Mouse (Mus musculus): ENCODE measurements around the gene Tnfrsf21. TPM values are rescaled to one million over a fixed set of nuclear protein-coding genes. Genes with fewer than 3 reads are reported as not detected.

Tnfrsf21 gene
- total RNA-seq (2021): 10 to 100 TPM; 18.4 TPM
- long read RNA-seq, experiment 1, transcript Tnfrsf21-201 (6 exons, 3,627 nt): major isoform, 20 of 25 reads
- long read RNA-seq, experiment 1, partial matches to known transcripts: 3 of 25 reads
- long read RNA-seq, experiment 1, other reads (novel, unspliced or antisense): 1 of 25 reads
- long read RNA-seq, experiment 2, transcript Tnfrsf21-201 (6 exons, 3,627 nt): major isoform, 15 of 20 reads
- long read RNA-seq, experiment 2, partial matches to known transcripts: 4 of 20 reads
- long read RNA-seq, experiment 2, other reads (novel, unspliced or antisense): 1 of 20 reads

DNA sequence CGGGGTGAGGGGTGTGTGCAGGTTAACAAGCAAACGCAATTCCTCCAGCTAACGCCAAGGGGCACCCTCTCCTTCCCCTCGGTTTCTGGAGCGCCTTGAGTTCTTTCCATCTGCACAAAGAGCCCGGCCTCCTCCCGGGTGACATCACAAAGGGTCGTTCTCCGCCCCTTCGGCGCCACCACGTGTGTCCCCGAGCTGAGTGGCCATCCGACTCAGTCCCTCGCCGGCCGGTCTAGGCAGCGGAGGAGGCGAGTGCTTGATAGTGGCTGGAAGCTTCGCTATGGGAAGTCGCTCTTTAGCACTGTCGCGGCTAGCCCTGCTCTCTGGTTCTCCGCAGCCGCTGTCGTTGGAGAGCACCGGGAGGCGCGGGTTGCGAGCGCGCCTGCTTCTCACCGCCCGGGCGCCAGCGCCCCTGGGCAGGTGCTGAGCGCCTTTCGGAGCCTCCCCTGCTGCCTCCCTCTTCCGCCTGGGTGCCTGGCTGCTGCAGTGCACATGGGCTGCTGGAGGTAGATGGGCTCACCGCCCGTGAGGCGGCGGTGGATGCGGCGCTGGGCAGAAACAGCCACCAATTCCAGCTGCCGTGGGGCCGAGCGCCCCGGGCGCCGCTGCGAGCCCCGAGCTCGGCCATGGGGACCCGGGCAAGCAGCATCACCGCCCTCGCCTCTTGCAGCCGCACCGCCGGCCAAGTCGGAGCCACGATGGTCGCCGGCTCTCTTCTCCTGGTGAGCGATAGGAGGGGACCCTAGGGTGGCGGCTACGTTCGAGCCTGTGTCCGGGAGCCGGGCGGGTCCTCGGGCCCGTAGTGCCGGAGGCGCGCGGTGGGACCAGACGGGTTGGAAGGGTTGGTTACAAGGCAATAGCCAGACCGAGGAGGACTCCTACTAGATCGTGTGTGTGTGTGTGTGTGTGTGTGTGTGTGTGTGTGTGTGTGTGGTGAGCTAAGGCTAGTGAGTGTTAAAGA, at the start of gene Tnfrsf21:
TSS of gene Tnfrsf21 (plus strand) at position 185 of the 961 bp plus-strand sequence.
- peak; percentile 94 for DNase-seq (ENCODE audit: low spot score)

DNA sequence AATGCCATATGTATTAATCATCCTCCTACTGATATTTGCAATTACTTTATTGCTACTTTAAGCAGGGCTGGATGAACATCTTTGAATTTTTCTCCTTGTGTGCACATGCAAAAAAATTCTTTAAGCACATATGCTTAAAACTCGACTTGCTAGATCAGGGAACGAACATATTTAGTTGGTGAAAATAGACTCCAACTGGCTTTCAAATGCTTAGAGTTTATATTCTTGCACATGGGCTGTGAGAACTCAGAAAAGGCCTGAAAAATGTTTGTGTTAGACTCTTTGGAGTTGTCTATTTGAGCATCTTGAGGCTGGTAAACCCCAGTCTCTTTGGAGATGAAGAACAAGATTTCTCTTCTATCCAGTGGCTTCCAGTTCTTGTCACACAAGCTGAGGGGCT, 48.2 kb upstream of the Tnfrsf21 start:
- DNase-seq (ENCODE audit: low spot score): no peak

DNA sequence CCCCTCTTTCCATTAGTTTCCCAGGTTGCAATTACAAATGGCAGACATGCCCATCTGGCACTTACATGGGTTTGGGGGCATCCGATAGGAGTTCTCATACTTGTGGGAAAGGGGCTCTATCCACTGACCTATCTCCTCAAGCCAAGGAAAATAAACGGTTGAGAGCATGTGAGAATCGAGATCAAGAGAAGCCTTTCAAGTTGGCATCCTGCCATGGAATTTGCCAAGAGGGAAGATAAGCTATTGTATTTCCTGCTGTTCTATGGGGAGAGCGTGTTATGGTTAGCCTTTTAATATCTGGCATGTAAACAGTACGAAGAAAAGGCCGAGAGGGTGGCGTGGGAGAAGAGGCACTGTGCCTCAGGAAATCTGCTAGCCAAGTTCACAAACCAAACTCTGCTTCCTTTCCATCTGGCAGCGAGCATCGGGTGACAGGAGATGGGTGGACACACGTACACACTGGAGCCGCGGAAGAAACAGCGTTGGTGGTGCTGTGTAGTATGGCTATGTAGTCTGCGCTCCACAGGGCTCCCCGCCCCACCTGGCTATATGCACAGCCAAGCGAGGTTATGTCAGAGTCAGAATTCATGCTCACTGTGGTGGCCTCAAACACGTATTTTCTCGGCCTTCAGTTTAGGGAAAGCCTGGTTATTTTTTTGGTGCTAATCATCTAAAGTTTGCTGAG, 40.9 kb upstream of the Tnfrsf21 start:
- DNase-seq (ENCODE audit: low spot score): no peak

DNA sequence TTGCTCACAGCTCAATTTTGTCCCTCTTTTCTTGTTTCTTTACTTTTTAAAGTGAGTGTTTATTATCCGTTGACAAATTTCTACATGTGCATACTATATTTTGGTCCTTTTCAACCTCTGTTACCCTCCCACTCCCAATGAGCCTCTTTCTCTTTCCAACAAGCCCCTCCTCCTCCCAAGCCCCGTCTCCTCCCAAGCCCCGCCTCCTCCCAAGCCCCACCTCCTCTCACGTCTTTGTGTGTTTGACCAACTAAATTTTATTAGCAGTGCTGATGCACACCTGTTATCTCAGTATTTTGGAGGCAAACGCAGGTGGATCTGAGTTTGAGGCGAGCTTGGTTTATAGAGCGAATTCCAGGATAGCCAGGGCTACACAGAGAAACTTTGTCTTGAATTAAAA, 38.6 kb upstream of the Tnfrsf21 start:
- DNase-seq (ENCODE audit: low spot score): no peak

DNA sequence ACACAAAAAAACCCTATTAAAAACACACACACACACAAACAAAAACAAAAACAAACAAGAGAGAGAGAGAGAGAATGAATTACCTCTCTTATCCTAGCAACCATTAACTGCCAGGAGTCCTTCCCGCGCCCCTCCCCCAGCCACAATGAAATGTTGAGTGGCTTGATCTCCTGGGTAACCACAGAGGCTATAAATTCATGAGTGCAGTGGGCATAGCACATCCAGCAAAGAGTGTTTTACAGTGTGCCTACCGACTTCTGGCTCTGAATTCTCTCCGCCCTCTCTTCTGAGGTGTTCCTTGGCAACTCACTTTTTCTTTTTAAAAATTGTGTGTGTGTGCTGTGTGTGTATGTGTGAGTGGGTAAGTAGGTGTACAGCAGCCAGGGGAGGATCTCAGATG, 38.0 kb upstream of the Tnfrsf21 start:
- no peak for DNase-seq (ENCODE audit: low spot score)

DNA sequence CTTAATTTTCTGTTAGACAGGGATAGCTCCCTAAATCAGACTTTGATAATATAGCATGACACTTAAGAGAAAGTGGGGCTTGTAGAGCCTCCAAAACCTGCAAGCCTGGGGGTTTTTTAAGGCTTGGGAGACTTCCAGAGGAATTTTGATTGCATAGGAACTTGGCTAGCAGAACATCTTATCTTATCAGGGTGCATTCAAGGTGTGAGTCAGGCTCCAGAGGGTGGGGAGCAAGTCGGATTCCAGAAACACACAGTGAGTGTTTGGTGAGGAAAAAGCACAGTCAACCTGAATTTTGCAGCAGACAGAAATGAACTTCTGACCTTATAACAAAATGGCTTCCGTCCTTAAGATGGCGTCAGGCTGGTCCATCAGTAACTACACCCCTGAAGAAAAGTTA, 34.5 kb upstream of the Tnfrsf21 start:
- no peak for DNase-seq (ENCODE audit: low spot score)

DNA sequence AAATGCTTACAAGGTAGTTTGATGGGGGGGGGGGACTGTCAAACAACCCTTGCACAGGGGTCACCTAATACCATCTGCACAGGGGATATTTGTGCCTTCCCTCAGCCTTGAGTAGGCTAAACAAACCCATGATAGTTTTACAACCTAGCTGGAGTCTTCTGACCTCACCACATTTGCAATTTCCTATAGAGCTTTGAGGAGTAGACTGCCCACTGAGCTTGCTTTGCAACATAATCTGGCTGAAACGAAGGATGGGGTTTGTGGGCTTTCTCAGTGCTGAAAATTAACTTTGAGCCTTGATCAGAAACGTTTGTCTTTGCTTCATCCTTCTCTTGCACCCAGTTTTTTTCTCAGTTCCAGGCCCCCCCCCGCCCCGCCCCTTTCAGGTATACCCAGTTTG, 33.8 kb upstream of the Tnfrsf21 start:
- no peak for DNase-seq (ENCODE audit: low spot score)

DNA sequence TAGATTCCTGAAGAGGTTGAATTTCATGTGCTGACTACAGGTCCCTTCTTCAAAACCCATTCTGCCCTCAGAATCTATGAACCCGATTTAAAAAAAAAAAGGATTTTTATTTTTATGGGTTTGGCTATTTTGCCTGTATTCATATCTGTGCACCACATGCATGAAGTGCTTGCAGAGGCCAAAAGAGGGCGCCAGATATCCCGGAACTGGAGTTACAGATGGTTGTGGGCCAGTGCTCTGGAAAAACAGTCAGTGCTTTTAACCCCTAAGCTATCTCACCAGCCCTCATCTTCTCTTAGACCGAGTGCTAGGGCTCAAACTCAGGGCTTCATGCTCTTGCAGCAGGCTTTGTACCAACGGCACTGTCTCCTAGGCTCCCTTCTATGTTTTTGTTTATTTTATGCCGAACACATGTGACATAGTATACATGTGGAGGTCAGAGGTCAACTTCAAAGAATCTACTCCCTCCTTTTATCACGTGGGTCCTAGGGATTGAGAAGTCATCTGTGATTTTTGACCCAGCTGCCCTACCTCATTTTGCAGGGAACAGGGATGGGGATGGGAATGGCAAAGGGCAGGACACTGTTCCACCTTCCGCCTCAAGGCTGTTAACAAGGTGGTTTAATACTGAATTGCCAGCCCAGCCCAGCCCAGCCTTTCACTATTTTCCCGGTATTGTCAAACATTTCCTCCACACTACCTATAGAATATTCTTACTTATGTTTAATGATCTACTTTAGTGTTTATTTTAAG, 30.3 kb upstream of the Tnfrsf21 start:
- DNase-seq (ENCODE audit: low spot score): no peak

DNA sequence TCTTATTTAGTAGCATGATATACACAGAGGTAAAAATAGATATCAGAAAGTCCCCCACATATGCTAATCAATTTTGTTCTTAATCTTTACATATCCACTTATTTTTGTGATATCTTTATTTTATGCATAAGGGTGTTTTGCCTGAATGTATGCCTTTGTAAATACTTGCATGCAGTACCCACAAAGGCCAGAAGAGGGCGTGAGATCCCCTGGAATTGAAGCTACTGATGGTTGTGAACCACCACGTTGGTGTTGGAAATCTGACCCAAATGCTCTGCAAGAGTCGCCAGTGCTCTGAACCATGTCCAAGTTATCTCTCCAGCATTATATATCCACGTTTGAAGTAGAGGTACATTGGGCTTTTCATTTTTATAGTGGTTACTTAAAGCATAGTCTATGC, 28.7 kb upstream of the Tnfrsf21 start:
- no peak for DNase-seq (ENCODE audit: low spot score)

DNA sequence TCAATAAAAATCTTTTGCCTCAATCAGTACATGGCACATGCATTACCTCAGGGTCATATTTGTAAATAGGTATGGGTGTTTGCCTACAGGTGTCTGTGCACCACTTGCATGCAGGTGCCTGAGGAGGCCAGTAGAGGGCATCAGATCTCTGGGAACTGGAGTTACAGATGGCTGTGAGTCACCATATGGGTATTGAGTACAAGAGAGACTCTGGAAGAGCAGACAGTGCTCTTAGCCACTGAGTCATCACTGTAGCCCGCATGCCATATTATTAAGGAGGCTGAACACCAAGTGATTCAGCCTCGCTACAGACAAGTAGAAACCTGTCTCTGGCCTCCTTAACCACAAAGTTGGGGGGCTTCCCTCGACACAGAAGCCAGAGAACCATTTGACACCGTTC, 26.4 kb upstream of the Tnfrsf21 start:
- no peak for DNase-seq (ENCODE audit: low spot score)

DNA sequence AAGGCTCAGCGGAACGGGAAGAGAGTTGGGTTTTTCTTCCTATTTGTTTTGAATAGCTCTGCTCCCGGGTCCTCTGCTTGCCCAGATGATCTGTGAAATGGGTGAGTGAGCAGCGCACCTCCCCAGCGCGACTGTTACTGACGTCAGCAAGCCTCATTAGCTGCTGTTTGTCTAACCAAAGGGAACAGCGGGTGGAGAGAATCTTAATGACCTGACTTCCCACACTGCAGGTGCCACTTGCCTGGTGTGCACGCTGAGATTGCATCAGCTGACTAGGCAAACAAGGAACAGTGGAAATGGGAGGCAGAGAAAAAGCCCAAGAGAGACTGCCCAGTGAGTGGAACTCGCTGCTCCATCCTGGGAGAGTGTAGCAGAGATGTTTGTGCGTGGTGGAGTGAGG, 25.2 kb upstream of the Tnfrsf21 start:
- DNase-seq (ENCODE audit: low spot score): no peak

DNA sequence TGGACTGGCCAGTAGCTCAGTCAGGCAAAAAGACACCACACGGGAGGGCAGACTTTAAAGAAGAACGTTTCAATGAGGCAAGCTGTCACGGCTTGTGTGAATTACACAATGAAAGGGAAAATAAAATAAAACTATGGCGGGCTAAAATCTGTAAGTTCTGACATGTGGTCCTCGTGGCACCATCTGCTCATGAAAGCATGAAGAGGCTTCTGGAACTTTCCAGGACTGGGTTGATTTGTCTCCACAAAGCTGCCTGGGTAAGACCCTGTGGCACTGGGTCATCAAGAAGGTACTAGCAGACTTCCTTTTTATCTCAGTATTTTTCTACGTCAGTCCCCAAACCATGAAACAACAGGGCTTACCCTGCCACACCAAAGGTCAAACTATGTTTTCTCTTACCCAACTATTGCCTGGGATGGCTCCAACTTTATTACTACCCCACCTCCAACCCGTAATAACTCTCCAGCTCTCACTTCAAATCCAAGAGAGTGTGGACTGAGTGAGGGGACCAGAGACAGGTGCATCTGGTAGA, 16.8 kb upstream of the Tnfrsf21 start:
- no peak for DNase-seq (ENCODE audit: low spot score)

DNA sequence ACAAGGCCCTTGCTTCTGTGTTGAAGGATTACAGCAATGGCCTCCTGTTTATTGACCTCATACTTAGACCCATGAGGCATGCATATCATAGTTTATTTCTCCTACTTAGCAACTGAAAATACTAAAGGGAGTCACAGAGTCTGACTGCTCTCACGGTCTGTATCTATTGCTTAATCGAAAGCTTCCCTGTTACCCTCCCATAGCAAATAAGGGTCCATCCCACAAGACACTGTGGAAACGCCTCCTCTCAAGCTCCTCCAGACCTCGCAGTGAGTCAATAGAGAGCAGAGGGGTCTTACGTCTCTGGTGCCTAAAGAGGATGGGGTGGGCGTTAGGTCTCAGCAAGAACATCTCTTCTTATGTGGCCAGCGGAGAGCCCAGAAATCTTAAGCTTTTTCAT, 15.8 kb upstream of the Tnfrsf21 start:
- no peak for DNase-seq (ENCODE audit: low spot score)

DNA sequence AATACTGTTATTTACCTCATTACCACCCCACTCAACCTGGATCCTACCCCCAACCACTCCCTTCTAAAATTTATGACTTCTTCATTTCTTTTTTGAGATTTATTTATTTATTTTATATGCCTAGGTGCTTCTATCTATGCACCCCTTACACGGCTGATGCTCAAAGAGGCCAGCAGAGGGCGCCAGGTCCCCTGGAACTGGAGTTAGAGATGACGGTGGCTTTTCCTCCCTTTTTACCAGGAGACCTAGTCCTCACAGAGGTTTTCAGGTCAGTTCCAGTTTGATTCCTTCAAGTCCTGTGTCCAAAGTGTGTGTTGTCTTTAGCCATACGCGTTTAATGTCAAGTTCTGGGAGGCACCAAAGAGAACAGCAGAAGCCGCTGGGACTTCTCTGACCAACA, 3.6 kb upstream of the Tnfrsf21 start:
- peak; percentile 54 for DNase-seq (ENCODE audit: low spot score)

DNA sequence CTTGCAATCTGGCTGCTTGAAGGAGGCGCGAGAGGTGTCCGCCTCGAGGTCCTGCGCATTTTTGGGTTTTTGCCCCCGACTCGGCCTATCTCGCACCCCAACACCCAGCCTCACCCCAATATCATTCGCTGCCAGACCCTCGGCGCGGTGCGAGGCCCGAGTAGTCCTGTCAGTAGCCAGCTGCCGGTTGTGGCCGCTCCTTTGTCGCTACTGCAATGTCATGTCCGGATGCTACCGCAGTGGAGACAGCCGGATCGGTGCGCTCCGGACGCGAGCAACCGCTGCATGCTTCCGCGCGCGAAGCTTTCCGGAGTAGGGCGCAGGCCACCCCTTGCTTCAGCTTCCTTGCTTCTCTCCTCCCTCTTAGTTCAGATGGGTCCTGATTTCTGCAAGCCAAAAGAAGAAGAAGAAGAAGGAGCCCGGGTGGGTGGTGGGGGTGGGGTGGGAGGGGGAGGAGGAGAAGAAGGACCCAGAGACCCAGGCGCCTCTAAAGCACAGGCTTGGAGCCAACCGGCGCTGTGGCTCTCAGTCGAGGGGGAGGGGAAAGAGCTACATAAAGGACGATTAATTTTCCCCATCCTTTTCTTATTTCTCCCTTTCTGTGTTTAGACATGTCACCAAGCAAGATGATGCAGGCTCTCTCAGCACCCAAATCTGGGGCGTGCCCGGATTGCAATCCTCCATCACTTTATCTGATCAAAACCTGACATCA, 1.1 kb downstream of the Tnfrsf21 start:
- DNase-seq (ENCODE audit: low spot score): peak; percentile 34

DNA sequence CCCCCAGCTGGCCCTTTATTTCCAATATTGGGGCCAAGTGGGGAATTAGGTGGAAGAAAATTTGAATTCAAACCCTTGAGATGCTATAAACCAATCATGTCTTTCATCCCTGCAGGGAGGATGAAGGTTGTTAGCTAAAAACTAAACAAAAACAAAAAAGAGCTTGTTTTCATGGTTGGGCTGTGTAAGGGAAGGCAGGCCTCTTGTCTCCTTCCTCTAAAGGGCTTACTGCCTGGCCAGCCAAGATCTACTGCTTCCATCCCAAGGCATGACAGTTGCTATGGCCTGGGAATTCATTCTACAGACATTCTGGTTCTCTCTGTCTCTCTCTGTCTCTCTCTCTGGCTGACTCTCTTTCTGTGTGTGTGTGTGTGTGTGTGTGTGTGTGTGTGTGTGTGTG, 1.7 kb downstream of the Tnfrsf21 start:
- no peak for DNase-seq (ENCODE audit: low spot score)

DNA sequence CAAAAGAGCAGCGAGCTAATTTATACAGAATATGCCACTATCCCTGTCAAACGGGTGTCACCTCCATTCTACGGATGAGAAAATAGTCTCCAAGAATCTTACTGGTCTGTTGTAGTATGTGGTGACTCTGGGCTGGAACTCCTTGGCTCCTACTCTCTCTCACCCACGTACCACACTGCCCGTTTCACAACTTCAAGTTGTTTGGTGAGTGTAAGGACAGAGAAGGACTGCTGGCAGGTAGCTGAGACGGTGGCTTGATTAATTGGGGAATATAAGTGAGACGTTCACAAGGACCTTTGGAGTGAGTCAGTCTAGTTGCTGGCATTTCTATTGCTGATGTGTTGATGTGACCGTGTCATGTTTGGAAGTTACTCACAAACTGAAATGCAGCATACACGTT, 3.3 kb downstream of the Tnfrsf21 start:
- DNase-seq (ENCODE audit: low spot score): no peak

DNA sequence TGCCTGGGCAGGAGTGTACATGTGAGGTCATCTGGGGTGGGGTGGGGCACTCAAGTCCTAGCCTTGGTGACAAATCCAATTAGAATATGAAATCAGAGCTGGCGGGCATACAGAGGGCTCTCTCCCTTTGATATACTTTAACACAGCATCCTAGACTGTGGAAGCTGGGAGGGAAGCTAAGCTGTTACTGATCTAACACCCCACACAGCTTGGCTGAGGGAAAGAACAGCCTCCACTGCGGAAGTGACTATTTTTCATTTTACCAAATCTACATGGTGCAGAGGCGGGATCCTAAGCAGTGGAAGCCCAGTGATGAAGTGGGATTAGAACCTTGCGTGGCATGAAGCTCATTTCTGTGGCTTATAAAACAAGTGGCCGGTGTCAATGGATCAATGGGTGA, 4.7 kb downstream of the Tnfrsf21 start:
- DNase-seq (ENCODE audit: low spot score): no peak

DNA sequence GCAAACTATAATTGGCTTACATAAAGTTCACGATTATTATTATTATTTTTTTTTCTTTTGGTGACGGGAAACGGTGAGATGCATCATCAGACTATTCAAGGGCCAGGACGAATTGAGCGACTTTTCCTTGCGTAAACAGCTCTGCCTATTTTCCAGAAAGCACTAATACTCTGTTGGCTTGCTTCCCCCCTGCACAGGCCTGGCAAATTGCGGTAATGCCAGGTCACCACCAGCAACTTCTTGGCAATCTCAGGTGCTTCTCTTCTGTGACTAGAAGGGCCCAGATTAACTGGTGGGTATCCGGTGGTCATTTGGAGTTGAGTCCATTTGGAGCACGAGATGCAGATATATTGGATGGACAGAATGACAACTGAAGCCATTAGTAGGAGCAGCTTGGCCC, 5.7 kb downstream of the Tnfrsf21 start:
- no peak for DNase-seq (ENCODE audit: low spot score)

DNA sequence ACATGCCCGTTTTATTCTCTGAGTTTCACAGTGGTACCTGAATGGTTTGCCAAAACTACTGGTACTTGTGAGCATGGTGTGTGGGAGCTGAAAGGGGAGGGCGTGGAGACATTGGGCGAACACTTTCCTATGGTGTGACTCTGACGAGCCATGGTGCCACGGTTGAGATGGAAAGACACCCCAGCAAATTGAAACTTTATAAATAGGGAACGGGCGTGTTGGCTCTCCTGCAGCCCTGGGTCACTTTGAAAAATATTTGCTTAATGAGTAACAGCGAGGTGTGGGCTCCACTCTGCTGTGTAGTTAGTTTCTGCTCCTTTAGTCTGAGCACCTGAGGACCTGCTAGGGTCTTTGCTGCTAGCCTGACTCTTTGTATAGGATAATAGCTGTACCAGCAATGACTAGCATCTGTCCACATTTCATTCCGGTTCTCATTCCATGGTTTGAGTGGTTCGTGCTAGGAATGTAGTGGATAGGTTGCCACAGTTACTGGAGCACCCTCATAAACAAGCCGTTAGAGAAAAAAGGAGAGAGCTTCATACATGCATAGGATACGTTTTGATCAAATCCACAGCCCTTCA, 7.4 kb downstream of the Tnfrsf21 start:
- no peak for DNase-seq (ENCODE audit: low spot score)

Data from gastrocnemius, adult 18-20 months (tissue).